Mouse (Mus musculus): Measurements from ENCODE around the gene Adra2c. TPM values are rescaled to one million over a fixed set of nuclear protein-coding genes. Genes with fewer than 3 reads are reported as not detected.

Adra2c gene
- total RNA-seq, 2 experiments from 2014 or later, result not detected

DNA sequence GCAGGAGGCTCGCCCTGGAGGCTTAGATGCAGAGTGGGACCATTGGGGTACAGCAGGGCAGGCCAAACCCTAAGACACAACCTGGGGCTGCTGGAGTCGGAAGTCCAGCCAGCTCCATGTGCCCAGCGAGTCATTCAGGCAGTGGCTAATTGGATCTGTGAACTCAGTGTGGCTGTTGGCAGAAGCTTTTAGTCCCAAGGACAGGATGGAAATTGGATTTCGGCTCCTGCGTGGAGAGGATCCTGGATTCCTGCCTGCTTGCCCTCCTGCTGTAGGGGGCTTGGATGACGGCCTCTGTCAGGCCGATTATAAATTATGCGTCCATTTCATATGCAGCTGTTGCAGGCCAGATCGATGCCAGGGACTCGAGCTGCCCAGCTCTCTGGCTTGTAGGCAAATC, 27.2 kb downstream of the Adra2c start:
- ATAC-seq (replicated peaks; ENCODE audit: low FRiP score, low TSS enrichment, poor library complexity, severe bottlenecking), result no peak

DNA sequence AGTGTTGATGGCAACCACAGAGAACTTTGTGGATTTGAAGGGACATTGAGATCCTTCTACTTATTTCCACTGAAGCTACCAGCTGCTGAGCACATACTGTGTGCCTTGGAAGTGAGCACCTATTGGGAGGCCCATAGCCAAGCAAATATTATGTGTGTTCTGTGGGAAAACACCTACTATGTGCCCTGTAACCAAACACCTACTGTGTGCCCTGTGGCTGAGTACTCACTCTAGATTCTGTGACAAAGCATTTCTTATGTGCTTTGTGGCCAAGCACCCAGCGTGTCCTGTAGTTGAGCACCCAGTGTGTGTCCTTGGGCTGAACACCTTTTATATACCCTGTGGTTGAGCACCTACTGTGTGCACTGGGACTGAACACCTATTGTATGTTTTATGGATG, 28.6 kb downstream of the Adra2c start:
- ATAC-seq (replicated peaks; ENCODE audit: low FRiP score, low TSS enrichment, poor library complexity, severe bottlenecking), result no peak

DNA sequence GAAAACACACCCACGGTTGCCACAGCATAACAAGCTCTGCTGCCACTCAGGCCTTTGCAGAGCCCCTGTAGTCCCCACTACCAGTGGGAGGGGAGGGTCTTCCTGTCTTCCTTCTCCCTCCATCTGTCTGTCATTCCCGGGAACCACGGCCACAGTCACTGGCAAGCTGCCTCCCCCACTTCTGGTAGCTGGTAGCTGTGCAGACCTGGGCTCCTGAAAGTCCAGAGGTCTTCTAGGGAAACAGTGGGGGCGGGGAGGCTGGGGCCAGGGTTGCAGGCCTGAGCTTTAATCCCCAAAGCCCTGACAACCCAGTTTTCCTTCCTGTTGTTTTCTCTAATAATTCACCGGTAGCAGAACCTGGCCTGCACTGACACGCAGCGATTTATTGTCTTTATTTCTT, 31.7 kb downstream of the Adra2c start:
- ATAC-seq (replicated peaks; ENCODE audit: low FRiP score, low TSS enrichment, poor library complexity, severe bottlenecking), result no peak

DNA sequence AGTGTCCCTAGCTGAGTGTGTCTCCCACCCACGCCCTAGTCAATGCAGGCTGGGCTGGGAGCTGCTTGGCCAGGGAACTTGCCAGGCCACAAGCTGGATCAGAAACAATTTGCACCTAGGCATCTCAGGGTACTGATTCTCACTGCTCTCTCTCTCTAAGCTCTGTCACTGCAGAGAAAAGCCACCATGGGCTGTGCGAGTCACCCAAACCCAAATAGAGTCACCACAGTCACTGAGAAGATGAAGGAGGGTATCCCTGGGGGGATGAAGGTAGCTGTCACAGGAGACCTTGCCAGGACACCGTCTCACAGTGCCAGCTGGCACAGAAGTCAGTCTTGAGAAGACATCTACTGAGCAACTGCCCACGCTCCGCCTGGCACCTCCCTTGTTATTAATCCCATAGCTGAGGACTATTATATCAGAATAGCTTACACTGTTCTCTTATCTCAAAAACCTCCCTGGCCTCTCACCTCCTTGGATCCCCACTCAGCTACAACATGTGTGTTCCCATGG, 33.7 kb downstream of the Adra2c start:
- ATAC-seq (replicated peaks; ENCODE audit: low FRiP score, low TSS enrichment, poor library complexity, severe bottlenecking), result no peak

DNA sequence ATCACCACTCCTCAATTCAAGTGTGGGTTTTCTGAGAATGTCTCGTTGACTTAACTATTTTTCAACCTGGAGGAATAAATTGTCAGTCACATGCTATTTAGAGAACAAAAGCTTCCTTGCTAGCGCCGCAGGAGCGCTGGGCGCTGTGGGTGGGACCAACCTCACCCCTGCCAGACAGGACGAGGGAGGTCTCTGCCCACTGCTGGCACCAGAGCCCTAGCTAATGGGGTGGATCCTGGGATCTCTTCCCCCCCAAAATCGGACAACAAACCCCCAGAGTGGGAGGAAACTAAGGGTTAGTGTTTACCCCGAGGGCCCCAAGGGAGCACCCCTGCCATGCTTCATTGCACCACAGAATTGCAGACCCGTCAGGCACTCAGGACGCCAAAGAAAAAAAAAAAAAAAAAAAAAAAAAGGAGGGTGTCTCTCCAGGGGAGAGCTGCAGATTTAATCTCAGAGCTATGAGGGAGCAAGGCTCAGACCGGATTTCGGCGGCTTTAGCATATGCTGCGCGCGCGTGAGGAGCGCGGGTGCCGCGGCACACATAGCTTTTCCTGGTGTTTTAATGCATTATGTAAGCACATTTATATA, 35.2 kb downstream of the Adra2c start:
- no peak for ATAC-seq (replicated peaks; ENCODE audit: low FRiP score, low TSS enrichment, poor library complexity, severe bottlenecking)

DNA sequence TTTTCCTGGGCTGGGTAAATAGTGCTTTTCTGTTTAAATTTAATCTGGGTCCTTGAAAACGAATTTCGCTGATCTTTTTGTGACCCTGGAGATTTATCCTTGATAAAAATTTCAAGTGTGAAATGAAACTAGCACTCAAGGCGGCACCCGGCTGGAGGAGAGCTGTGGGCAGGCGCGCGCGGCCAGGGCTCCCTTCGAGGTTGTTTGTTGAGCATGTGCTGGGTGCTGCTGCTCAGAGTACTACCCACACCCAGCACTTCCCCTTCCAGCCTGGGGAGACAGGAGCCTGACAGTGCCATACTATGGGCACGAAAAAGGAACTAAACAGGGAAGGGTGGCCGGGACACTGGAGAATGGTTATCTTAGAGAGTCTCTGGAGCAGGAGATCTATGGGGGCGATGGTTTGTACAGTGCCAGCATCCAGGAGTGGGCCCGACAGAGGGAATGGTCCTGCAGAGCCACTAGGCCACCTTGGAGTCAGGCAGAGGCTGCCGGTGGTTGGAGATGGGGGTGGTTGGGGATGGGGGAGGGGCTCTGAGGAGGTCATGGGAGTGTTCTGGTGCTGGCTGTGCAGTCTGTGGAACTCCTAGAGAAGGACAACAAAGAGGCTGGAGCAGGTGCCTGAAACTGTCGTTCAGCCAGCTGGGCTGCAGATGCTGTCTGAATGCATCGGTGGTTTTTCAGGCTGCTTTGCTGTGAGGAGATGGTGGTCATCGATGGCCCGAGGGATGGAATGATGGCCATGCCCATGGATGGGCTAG, 35.9 kb downstream of the Adra2c start:
- no peak for ATAC-seq (replicated peaks; ENCODE audit: low FRiP score, low TSS enrichment, poor library complexity, severe bottlenecking)

DNA sequence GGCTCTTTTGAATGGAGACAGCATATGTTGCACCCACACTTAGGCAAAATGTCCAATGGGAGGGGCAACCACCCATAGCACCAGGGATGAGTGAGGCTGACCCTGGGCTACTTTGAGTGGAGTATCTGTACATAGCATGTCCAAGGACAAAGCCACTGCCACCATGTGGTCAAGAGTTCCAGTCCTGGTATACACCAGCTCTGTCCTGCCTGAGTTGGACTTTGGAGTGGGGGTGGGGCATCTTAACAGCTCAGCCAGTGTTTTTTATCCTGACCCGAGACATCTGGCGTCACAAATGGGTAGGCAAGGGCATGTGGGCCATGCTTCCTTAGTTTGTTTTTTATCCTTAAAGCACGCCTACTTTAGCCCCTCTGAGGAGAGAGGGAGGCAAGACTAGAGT, 36.5 kb downstream of the Adra2c start:
- ATAC-seq (replicated peaks; ENCODE audit: low FRiP score, low TSS enrichment, poor library complexity, severe bottlenecking), result no peak

DNA sequence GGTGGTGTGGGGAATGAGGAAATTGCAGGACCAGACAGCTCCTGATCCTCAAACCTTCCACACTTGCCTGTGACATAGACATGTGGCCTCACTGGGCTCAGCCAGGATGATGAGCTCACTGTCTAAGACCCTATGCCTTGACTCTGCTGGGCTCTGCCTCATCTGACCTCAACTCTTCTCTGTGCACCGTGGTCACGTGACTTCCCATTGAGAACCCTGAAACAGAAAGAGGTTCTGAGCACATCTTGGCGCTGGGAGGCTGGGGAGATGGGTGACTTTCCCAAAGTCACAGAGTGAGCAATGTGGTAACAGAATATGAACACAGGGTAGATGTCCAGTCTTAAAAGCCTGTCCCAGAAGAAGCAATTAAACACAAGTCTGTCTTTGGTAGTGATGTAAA, 37.1 kb downstream of the Adra2c start:
- no peak for ATAC-seq (replicated peaks; ENCODE audit: low FRiP score, low TSS enrichment, poor library complexity, severe bottlenecking)

DNA sequence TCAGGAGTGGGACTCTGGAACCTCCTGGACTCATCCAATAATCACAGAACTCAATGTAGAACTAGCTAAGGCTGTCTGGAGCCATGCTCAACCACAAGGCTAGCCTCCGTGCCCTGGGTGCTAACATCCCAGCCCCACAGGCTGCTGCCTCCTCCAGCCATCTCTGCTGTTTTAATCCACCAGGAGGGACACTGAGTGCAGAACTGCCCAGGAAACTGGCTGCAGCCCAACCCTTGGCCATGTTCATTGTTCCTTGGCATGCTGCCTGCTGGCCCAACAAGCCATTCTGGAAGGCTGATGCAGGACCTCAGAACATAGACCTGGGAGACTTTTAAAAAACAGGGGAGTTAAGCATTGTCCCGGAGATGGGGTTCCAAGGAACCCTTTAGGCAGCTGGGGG, 42.5 kb downstream of the Adra2c start:
- no peak for ATAC-seq (replicated peaks; ENCODE audit: low FRiP score, low TSS enrichment, poor library complexity, severe bottlenecking)

DNA sequence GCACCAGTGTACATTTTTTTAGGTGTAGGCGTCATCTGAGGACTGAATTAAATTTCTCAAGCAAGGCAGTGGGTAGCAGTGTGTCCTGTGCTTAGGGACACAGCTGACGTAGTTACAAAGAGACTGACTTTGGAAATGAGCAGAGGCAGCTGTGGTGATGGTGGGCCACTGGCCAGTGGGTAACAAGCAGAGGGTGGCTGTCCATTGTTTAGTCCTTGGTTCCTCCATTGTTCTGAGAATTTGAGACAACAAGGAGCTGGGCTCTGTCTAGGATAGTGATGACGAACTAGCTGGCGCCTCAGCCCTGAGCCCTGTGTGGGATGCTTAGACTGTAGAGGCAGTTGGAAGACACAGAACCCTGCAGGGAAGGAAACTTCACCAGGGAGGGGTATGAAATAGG, 52.7 kb downstream of the Adra2c start:
- no peak for ATAC-seq (replicated peaks; ENCODE audit: low FRiP score, low TSS enrichment, poor library complexity, severe bottlenecking)

Other genes starting within 250 kb of the Adra2c start
- gene Hgfac, start 236.8 kb upstream of the Adra2c start, total RNA-seq (2014; fragmentation: Nextera tagmentation), result not detected in 2 replicates
- gene Hgfac, start 236.8 kb upstream of the Adra2c start, total RNA-seq (2017), result 1.7 and 2.3 TPM in 2 replicates
- not detected in 2 replicates for gene Dok7, start 221.6 kb upstream of the Adra2c start, total RNA-seq (2014; fragmentation: Nextera tagmentation)
- not detected in 2 replicates for gene Dok7, start 221.6 kb upstream of the Adra2c start, total RNA-seq (2017)
- gene Lrpap1, start 172.6 kb upstream of the Adra2c start, total RNA-seq (2014; fragmentation: Nextera tagmentation), result 22.9 and 26.7 TPM in 2 replicates
- gene Lrpap1, start 172.6 kb upstream of the Adra2c start, total RNA-seq (2017), result 42.8 and 51.0 TPM in 2 replicates
- not detected in 2 replicates for gene Hmx1, start 110.8 kb downstream of the Adra2c start, total RNA-seq (2014; fragmentation: Nextera tagmentation)
- not detected in 2 replicates for gene Hmx1, start 110.8 kb downstream of the Adra2c start, total RNA-seq (2017)
- gene Cpz, start 247.4 kb downstream of the Adra2c start, total RNA-seq (2014; fragmentation: Nextera tagmentation), result not detected in 2 replicates
- not detected in 2 replicates for gene Cpz, start 247.4 kb downstream of the Adra2c start, total RNA-seq (2017)